Comparison of ENCODE assay signal across 8 mouse cellular contexts in the genomic region with DNA sequence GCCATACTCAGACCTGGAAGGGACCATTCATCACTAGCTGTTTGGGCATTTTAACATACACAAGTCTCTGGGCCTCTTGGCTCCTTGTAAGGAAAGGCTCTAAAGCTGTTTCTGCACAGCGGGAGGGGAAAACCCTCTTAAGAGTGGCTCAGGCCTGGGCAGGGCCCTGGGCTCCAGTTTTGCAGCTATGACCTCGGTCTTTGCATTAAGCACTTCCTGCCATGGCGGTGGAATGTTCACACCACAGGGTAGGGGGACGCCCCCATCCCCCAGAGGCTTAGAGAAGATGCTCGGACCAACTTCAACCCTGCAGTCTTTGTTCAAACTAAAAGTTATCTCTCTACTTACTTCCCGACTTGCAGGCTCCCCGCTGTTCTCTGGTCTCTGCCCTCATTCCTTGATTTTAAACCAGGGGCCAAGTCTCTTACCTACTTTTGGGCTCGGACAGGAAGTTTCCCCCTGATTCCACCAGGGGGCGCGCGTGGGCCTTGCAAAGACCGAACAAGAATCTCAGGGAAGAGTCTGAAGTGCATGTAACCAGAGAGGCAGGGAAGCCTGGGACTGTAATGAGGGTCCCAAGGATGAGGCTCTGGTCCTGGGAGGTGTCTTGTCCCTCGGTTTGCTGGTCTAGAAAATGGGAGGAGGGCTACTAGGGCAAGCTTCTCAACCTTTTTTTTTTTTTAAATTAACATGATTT. TPM values are rescaled to one million over a fixed set of nuclear protein-coding genes. Genes with fewer than 3 reads are reported as not detected.
DNase-seq lines count a peak whose midpoint lies in the region; ATAC-seq lines count a peak whose summit lies in the region.

No protein-coding gene starts in this region.

- WGBS in embryonic facial prominence, embryonic 14.5 days: 7% methylated on average over 13 of the region's 13 CpGs
- WGBS in heart, embryonic 10.5 days: 7% methylated on average over 13 of the region's 13 CpGs
- WGBS in kidney, embryonic 16.5 days: 9% methylated on average over 13 of the region's 13 CpGs
- WGBS in stomach, embryonic 15.5 days: 7% methylated on average over 13 of the region's 13 CpGs

- H3K4me1 ChIP-seq in embryonic facial prominence, embryonic 14.5 days (ENCODE audit: control insufficient read depth, insufficient read depth, low read length): no peaks in the 10 kb centered on the region
- peaks cover 18% of the 10 kb centered on the region for H3K4me1 ChIP-seq in heart, embryonic 10.5 days
- H3K4me1 ChIP-seq in kidney, embryonic 16.5 days (ENCODE audit: insufficient read depth, low read length): 0 out of 2 replicates have a peak, but pooled peaks cover 4% of the 10 kb centered on the region
- H3K4me1 ChIP-seq in stomach, embryonic 15.5 days: peaks cover 7% of the 10 kb centered on the region; the same call in 1 of the 2 replicates

- 0 out of 2 replicates have a peak overlapping the region, but pooled peaks have one; percentile 2 for H3K9ac ChIP-seq in embryonic facial prominence, embryonic 14.5 days (ENCODE audit: low read depth, low read length)
- no peak overlapping the region for H3K9ac ChIP-seq in kidney, embryonic 16.5 days (replicated peaks; ENCODE audit: low read length)
- no peak overlapping the region for H3K9ac ChIP-seq in stomach, embryonic 15.5 days

- H3K4me3 ChIP-seq in embryonic facial prominence, embryonic 14.5 days (ENCODE audit: low read depth, low read length): no peak overlapping the region
- H3K4me3 ChIP-seq in heart, embryonic 10.5 days: no peak overlapping the region
- no peak overlapping the region for H3K4me3 ChIP-seq in kidney, embryonic 16.5 days (ENCODE audit: low read length)
- no peak overlapping the region for H3K4me3 ChIP-seq in stomach, embryonic 15.5 days (replicated peaks)

- ATAC-seq in embryonic facial prominence, embryonic 14.5 days (ENCODE audit: low read depth): peak; percentile 73; the same call in 1 of the 2 replicates
- peak; percentile 73; the same call in 1 of the 2 replicates for ATAC-seq in kidney, embryonic 16.5 days (ENCODE audit: low FRiP score, low TSS enrichment)
- ATAC-seq in stomach, embryonic 15.5 days (ENCODE audit: insufficient read depth, low FRiP score, low read depth): peak; percentile 64

- H3K27me3 ChIP-seq in embryonic facial prominence, embryonic 14.5 days (replicated peaks; ENCODE audit: control insufficient read depth, insufficient read depth, low read length): no peaks in the 10 kb centered on the region
- no peaks in the 10 kb centered on the region for H3K27me3 ChIP-seq in heart, embryonic 10.5 days (ENCODE audit: insufficient read depth, poor library complexity, severe bottlenecking)
- no peaks in the 10 kb centered on the region for H3K27me3 ChIP-seq in kidney, embryonic 16.5 days (ENCODE audit: insufficient read depth, low read length)
- no peaks in the 10 kb centered on the region for H3K27me3 ChIP-seq in stomach, embryonic 15.5 days (replicated peaks)

- DNase-seq in A20 (ENCODE audit: low read depth, low spot score) (peak; percentile 78), liver (peak; percentile 83)
- peak; percentile 58 to 80 for DNase-seq in adrenal gland, postnatal 4 days (ENCODE audit: low spot score in 2 of 2)
- DNase-seq in embryonic facial prominence, embryonic 14.5 days (ENCODE audit: low spot score): peak; percentile 90
- DNase-seq in heart, embryonic 10.5 days (ENCODE audit: low spot score): peak; percentile 92
- DNase-seq in neural tube, embryonic 10.5 days (ENCODE audit: extremely low spot score, low spot score): peak; percentile 92

- no peak overlapping the region for H3K4me2 ChIP-seq in embryonic facial prominence, embryonic 14.5 days (ENCODE audit: low read depth, low read length)
- no peak overlapping the region for H3K4me2 ChIP-seq in kidney, embryonic 16.5 days (replicated peaks; ENCODE audit: low read depth, low read length)
- H3K4me2 ChIP-seq in stomach, embryonic 15.5 days: no peak overlapping the region

- no peaks in the 10 kb centered on the region for H3K36me3 ChIP-seq in embryonic facial prominence, embryonic 14.5 days (ENCODE audit: control insufficient read depth, insufficient read depth, low read length)
- no peaks in the 10 kb centered on the region for H3K36me3 ChIP-seq in heart, embryonic 10.5 days
- no peaks in the 10 kb centered on the region for H3K36me3 ChIP-seq in kidney, embryonic 16.5 days (ENCODE audit: insufficient read depth, low read length)
- H3K36me3 ChIP-seq in stomach, embryonic 15.5 days: no peaks in the 10 kb centered on the region

- H3K27ac ChIP-seq in embryonic facial prominence, embryonic 14.5 days (replicated peaks; ENCODE audit: low read depth, low read length): no peak overlapping the region
- H3K27ac ChIP-seq in heart, embryonic 10.5 days: peak overlapping the region; percentile 68
- no peak overlapping the region for H3K27ac ChIP-seq in kidney, embryonic 16.5 days (ENCODE audit: low read length)
- H3K27ac ChIP-seq in stomach, embryonic 15.5 days: peak overlapping the region; percentile 63

- no peaks in the 10 kb centered on the region for H3K9me3 ChIP-seq in embryonic facial prominence, embryonic 14.5 days (ENCODE audit: control insufficient read depth, low read length)
- no peaks in the 10 kb centered on the region for H3K9me3 ChIP-seq in heart, embryonic 10.5 days
- no peaks in the 10 kb centered on the region for H3K9me3 ChIP-seq in kidney, embryonic 16.5 days (ENCODE audit: low read length)
- no peaks in the 10 kb centered on the region for H3K9me3 ChIP-seq in stomach, embryonic 15.5 days

RNA-seq across cellular contexts. Expression of a gene that starts 18.6 kb away (rescaled TPM):
- total RNA-seq in adrenal gland, postnatal 4 days (2021): 10 to 100 TPM; 74.4 to 77.6 TPM
- polyA plus RNA-seq in embryonic facial prominence, embryonic 14.5 days (2014; fragmentation: Nextera tagmentation; extraction: Ambion mirVana): 42.8 and 50.5 TPM in 2 replicates
- polyA plus RNA-seq in heart, embryonic 10.5 days (2016; fragmentation: Nextera tagmentation; extraction: Ambion mirVana): 47.6 and 49.0 TPM in 2 replicates
- polyA plus RNA-seq in kidney, embryonic 16.5 days (2015; fragmentation: Nextera tagmentation; extraction: Ambion mirVana): 26.3 and 28.5 TPM in 2 replicates
- 60.0 and 62.5 TPM in 2 replicates for polyA plus RNA-seq in stomach, embryonic 15.5 days (2015; fragmentation: Nextera tagmentation; extraction: Ambion mirVana)

Comparison
In these comparisons a context has a peak if more than half of its experiments do, and no peak if none do; other contexts are left out.
1. H3K27ac ChIP-seq: peak in heart, embryonic 10.5 days (single experiment) and stomach, embryonic 15.5 days (single experiment); none in embryonic facial prominence, embryonic 14.5 days (single experiment) and kidney, embryonic 16.5 days (single experiment).
2. Peak in every context shown above with its lines, with median percentiles within 50 percentile points of each other: DNase-seq and ATAC-seq.